Mouse (Mus musculus): ENCODE data around the gene Rlbp1. TPM values are rescaled to one million over a fixed set of nuclear protein-coding genes. Genes with fewer than 3 reads are reported as not detected.
A peak's percentile ranks its signal among the peaks of the same experiment; 100 is the strongest.

The Rlbp1 gene
- polyA plus RNA-seq, 1 experiment from 2014 or later = 15.0 TPM

- no peak overlapping the region for H3K4me2 ChIP-seq
- WGBS = over 99% methylated on average over 7 of the region's 7 CpGs
- H3K9ac ChIP-seq = no peak overlapping the region
- H3K36me3 ChIP-seq (replicated peaks) = no peaks in the 10 kb centered on the region
- H3K27ac ChIP-seq = no peak overlapping the region
- H3K9me3 ChIP-seq = no peaks in the 10 kb centered on the region
- no peak overlapping the region for H3K4me3 ChIP-seq (replicated peaks)
- no peak for ATAC-seq (ENCODE audit: low FRiP score)
- H3K4me1 ChIP-seq = peaks cover 14% of the 10 kb centered on the region
- H3K27me3 ChIP-seq = no peaks in the 10 kb centered on the region
Observed at GRCm38 (mm10) chr7:79393924-79394323, 7.1 kb upstream of the Rlbp1 start.

DNA sequence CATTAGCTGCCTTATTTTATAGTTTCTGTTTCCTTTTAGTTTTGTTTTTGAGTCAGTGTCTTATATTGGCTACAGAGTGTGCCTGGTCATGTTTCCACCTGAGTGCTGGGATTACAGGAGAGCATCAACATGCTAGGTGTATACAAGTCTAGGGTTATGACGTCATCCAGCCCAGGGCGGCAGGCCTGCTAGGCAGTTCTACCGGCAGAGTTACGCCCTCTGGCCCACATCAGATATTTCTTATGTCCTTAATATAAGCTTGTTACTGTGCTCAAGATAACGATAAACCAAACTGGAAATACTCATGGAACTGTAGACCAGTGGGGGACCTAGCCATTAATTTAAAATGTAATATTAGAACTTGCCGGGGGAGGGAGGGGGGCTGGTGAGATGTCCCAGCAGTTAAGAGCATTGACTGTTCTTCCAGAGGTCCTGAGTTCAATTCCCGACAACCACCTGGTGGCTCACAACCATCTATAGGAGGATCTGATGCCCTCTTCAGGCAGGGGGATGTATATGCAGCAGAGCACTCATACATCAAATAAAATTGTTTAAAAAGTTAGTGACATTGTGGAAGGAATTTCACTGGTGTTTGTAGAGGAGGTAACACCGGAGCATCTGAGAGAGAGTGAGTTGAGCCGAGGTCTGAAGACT lies 6.1 kb upstream of the Rlbp1 start:
- no peak overlapping the region for H3K27ac ChIP-seq
- 63% methylated on average over 9 of the region's 9 CpGs for WGBS
- H3K4me1 ChIP-seq = peaks cover 18% of the 10 kb centered on the region
- H3K4me2 ChIP-seq = peak overlapping the region; percentile 93
- peak overlapping the region; percentile 72 for H3K4me3 ChIP-seq (replicated peaks)
- H3K27me3 ChIP-seq = no peaks in the 10 kb centered on the region
- no peaks in the 10 kb centered on the region for H3K36me3 ChIP-seq (replicated peaks)
- peak overlapping the region; percentile 79 for H3K9ac ChIP-seq
- ATAC-seq (ENCODE audit: low FRiP score) = peak; percentile 40; the same call in 1 of the 2 replicates
- H3K9me3 ChIP-seq = no peaks in the 10 kb centered on the region

- H3K36me3 ChIP-seq (replicated peaks) = no peaks in the 10 kb centered on the region
Observed at GRCm38 (mm10) chr7:79391883-79392649, 5.2 kb upstream of the Rlbp1 start, which contains the start of gene Fanci. Gene Fanci, plus strand, starts transcription at chr7:79391929.

DNA sequence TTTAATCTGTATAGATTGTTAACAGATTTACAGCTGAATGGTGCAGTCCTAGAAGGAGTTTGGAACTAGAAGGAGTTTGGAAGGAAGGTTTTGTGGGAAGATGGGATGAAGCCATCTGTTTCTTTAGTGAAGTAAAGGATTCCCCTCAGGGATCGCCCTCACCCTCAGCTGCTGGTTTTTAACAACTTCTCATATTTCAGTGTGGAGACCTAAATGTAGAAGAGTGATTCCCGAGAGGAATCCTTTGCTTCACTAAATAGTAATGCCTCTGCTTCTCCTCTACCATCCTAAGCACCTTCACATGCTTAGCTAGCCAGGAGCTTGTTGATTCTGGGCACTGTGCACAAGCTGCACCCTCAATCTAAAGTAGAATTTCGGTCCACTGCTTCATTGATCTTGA lies 4.6 kb upstream of the Rlbp1 start:
- Histone ChIP-seq H3K27me3 (no peaks in the 10 kb centered on the region), H3K36me3 (replicated peaks) (no peaks in the 10 kb centered on the region), H3K27ac (peak overlapping the region; percentile 88), H3K4me2 (peak overlapping the region; percentile 93), H3K9ac (peak overlapping the region; percentile 79), H3K9me3 (no peaks in the 10 kb centered on the region), H3K4me1 (peaks cover 30% of the 10 kb centered on the region), H3K4me3 (replicated peaks) (peak overlapping the region; percentile 72)
- no peak for ATAC-seq (ENCODE audit: low FRiP score)
- 11% methylated on average over 3 of the region's 3 CpGs for WGBS

More at GRCm38 (mm10) chr7:79391883-79392649, 5.2 kb upstream of the Rlbp1 start, which contains the start of gene Fanci:
- Histone ChIP-seq H3K9ac (peak within 1 kb of the TSS; percentile 79), H3K27ac (peak within 1 kb of the TSS; percentile 88), H3K9me3 (no peaks in the 10 kb centered on the region), H3K4me2 (peak within 1 kb of the TSS; percentile 93), H3K4me1 (peaks cover 24% of the 10 kb centered on the region), H3K27me3 (no peaks in the 10 kb centered on the region), H3K4me3 (replicated peaks) (peak within 1 kb of the TSS; percentile 72)
- ATAC-seq (ENCODE audit: low FRiP score) = peak; percentile 94
- under 1% methylated on average over 44 of the region's 44 CpGs for WGBS

DNA sequence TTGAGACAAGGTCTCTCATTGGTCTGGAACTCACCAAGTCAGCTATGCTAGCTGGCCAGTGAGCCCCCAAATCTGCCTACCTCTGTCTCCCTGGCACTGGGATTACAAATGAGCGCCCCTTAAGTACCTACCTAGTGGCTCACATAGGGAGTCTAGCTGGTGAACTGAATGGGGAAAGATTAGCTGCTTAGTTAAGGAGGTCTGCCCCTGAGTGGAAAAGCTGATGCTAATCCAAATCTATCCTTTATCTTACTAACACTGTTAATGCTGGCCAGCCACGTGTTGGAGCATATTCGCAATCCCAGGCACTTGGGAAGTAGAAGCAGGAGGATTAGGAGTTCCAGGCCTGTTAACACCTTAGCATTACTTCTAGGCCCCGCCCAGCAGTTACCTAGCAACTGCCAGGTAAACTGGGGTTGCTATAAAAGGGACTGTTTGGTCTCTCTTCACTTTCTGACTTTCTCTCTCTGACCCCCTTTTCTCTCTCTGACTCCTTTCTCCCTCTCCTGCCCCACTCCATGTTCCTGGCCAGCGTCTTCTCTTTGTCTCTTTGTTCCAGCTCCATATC lies 3.4 kb upstream of the Rlbp1 start:
- no peak overlapping the region for H3K9ac ChIP-seq
- no peak overlapping the region for H3K27ac ChIP-seq
- no peak for ATAC-seq (ENCODE audit: low FRiP score)
- WGBS = 69% methylated on average over 5 of the region's 5 CpGs
- H3K9me3 ChIP-seq = no peaks in the 10 kb centered on the region
- peaks cover 31% of the 10 kb centered on the region for H3K4me1 ChIP-seq
- no peaks in the 10 kb centered on the region for H3K36me3 ChIP-seq (replicated peaks)
- H3K4me2 ChIP-seq = no peak overlapping the region
- H3K27me3 ChIP-seq = no peaks in the 10 kb centered on the region
- H3K4me3 ChIP-seq (replicated peaks) = no peak overlapping the region

- H3K4me2 ChIP-seq = no peak overlapping the region
- WGBS = 60% methylated on average over 7 of the region's 7 CpGs
Observed at GRCm38 (mm10) chr7:79388671-79389206, 1.9 kb upstream of the Rlbp1 start.

GRCm38 (mm10) chr7:79387991-79388390 lies 1.1 kb upstream of the Rlbp1 start:
- Histone ChIP-seq H3K27me3 (no peaks in the 10 kb centered on the region), H3K36me3 (replicated peaks) (no peaks in the 10 kb centered on the region), H3K9ac (no peak overlapping the region), H3K4me2 (no peak overlapping the region), H3K9me3 (no peaks in the 10 kb centered on the region), H3K4me1 (peaks cover 29% of the 10 kb centered on the region), H3K4me3 (replicated peaks) (no peak overlapping the region), H3K27ac (no peak overlapping the region)
- WGBS = 61% methylated on average over 7 of the region's 7 CpGs
- no peak for ATAC-seq (ENCODE audit: low FRiP score)

More at GRCm38 (mm10) chr7:79388671-79389206, 1.9 kb upstream of the Rlbp1 start:
- no peak for ATAC-seq (ENCODE audit: low FRiP score)
- Histone ChIP-seq H3K27ac (peak overlapping the region; percentile 42; the same call in 1 of the 2 replicates), H3K36me3 (replicated peaks) (no peaks in the 10 kb centered on the region), H3K4me1 (peaks cover 31% of the 10 kb centered on the region), H3K27me3 (no peaks in the 10 kb centered on the region), H3K9me3 (no peaks in the 10 kb centered on the region), H3K9ac (0 out of 2 replicates have a peak overlapping the region, but pooled peaks have one; percentile 29), H3K4me3 (replicated peaks) (no peak overlapping the region)

GRCm38 (mm10) chr7:79387140-79387539 lies 292 bp upstream of the Rlbp1 start:
- 0 out of 2 replicates have a peak overlapping the region, but pooled peaks have one; percentile 21 for H3K9ac ChIP-seq
- H3K4me1 ChIP-seq = peaks cover 22% of the 10 kb centered on the region
- no peak overlapping the region for H3K4me3 ChIP-seq (replicated peaks)
- 61% methylated on average over 8 of the region's 8 CpGs for WGBS
- peak overlapping the region; percentile 21; the same call in 1 of the 2 replicates for H3K4me2 ChIP-seq
- H3K27me3 ChIP-seq = no peaks in the 10 kb centered on the region
- peak overlapping the region; percentile 83 for H3K27ac ChIP-seq
- no peaks in the 10 kb centered on the region for H3K36me3 ChIP-seq (replicated peaks)
- no peaks in the 10 kb centered on the region for H3K9me3 ChIP-seq
- no peak for ATAC-seq (ENCODE audit: low FRiP score)

DNA sequence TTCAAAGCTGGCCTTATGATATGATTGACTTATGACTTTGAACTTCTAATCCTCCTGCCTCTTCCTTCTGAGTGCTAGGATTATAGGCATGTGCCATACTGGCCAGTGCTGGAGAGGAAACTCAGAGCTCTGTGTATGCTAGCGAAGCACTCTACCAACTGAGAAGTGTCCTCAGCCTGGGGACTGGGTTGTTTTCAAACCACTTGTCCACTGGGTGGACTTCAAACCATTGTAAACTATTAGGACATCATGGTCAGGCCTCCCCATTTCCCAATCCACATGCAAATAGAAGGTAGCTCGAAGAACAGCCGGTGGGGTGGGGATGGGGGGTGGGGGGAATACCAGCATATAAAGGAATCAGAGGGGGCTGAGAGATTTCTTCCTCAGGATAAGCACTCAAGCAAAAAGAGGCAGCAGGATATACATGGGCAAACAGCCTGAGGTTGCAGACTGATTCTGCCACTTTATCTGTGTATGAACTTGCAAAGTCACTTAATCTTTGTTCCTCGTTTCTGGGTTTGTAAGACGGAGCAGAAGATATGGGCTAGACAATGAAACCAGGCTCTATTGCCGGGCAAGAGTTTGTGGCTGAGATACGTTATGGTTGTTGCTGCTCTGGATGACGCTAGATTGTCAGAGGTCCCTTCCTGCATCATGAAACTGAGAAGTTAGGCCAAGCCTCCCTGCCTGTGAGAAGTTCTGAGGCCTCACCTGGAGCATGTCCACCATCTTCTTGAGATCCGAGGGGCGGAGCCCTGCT lies 10.2 kb downstream of the Rlbp1 start:
- no peak overlapping the region for H3K4me3 ChIP-seq (replicated peaks)
- H3K27me3 ChIP-seq = peaks cover 4% of the 10 kb centered on the region; the same call in 1 of the 2 replicates
- H3K36me3 ChIP-seq (replicated peaks) = no peaks in the 10 kb centered on the region
- no peaks in the 10 kb centered on the region for H3K9me3 ChIP-seq
- H3K4me1 ChIP-seq = no peaks in the 10 kb centered on the region
- WGBS = 87% methylated on average over 10 of the region's 10 CpGs
- H3K27ac ChIP-seq = no peak overlapping the region
- no peak overlapping the region for H3K9ac ChIP-seq
- no peak overlapping the region for H3K4me2 ChIP-seq
- ATAC-seq (ENCODE audit: low FRiP score) = no peak

GRCm38 (mm10) chr7:79375594-79375993 lies 11.3 kb downstream of the Rlbp1 start:
- no peaks in the 10 kb centered on the region; the same call in 1 of the 2 replicates for H3K4me1 ChIP-seq
- no peaks in the 10 kb centered on the region for H3K36me3 ChIP-seq (replicated peaks)
- no peaks in the 10 kb centered on the region for H3K9me3 ChIP-seq
- H3K4me2 ChIP-seq = no peak overlapping the region
- H3K9ac ChIP-seq = no peak overlapping the region
- 78% methylated on average over 5 of the region's 5 CpGs for WGBS
- H3K27ac ChIP-seq = no peak overlapping the region
- H3K4me3 ChIP-seq (replicated peaks) = no peak overlapping the region
- H3K27me3 ChIP-seq = peaks cover 4% of the 10 kb centered on the region; the same call in 1 of the 2 replicates
- no peak for ATAC-seq (ENCODE audit: low FRiP score)

- H3K9ac ChIP-seq = no peak overlapping the region
- H3K36me3 ChIP-seq (replicated peaks) = no peaks in the 10 kb centered on the region
- no peak overlapping the region for H3K27ac ChIP-seq
- ATAC-seq (ENCODE audit: low FRiP score) = no peak
- H3K9me3 ChIP-seq = no peaks in the 10 kb centered on the region
- H3K4me1 ChIP-seq = no peaks in the 10 kb centered on the region; the same call in 1 of the 2 replicates
- no peaks in the 10 kb centered on the region for H3K27me3 ChIP-seq
- no peak overlapping the region for H3K4me2 ChIP-seq
- H3K4me3 ChIP-seq (replicated peaks) = no peak overlapping the region
Observed at GRCm38 (mm10) chr7:79374017-79374416, 12.8 kb downstream of the Rlbp1 start.

All from forebrain, embryonic 12.5 days (tissue).